Mouse (Mus musculus) liver, embryonic 12.5 days (tissue): ENCODE data around the gene Gjd2. TPM values are rescaled to one million over a fixed set of nuclear protein-coding genes. Genes with fewer than 3 reads are reported as not detected.

Source experiments
- ATAC-seq: fragments of 200-750 bp; cut with Nextera tagmentation; 2 replicates; pipeline ENCODE4 v1.8.0; 2017; ENCODE audit warnings: moderate number of reproducible peaks, mild to moderate bottlenecking, moderate library complexity
- H3K27ac ChIP-seq: fragments of 300-500 bp; sonication (generic); 2 replicates; pipeline ENCODE4 v1.5.1; 2016; ENCODE audit warnings: mild to moderate bottlenecking
- H3K27me3 ChIP-seq: fragments of 300-500 bp; sonication (generic); replicated peaks from 2 replicates; pipeline ENCODE4 v1.6.1; 2016; ENCODE audit warnings: mild to moderate bottlenecking, moderate library complexity
- H3K36me3 ChIP-seq: fragments of 300-500 bp; sonication (generic); 2 replicates; pipeline ENCODE4 v1.6.1; 2016; ENCODE audit warnings: mild to moderate bottlenecking, moderate library complexity
- H3K4me1 ChIP-seq: fragments of 300-500 bp; sonication (generic); 2 replicates; pipeline ENCODE4 v1.6.1; 2016
- H3K4me2 ChIP-seq: fragments of 300-500 bp; sonication (generic); 2 replicates; pipeline ENCODE4 v1.6.1; 2016; ENCODE audit warnings: mild to moderate bottlenecking, moderate library complexity
- H3K4me3 ChIP-seq: fragments of 300-500 bp; sonication (generic); 2 replicates; pipeline ENCODE4 v1.5.1; 2016; ENCODE audit warnings: mild to moderate bottlenecking, moderate library complexity
- H3K9ac ChIP-seq: fragments of 300-500 bp; sonication (generic); 2 replicates; pipeline ENCODE4 v1.6.1; 2016; ENCODE audit warnings: mild to moderate bottlenecking, moderate library complexity
- H3K9me3 ChIP-seq: fragments of 300-500 bp; sonication (generic); replicated peaks from 2 replicates; pipeline ENCODE4 v1.6.1; 2016; ENCODE audit warnings: mild to moderate bottlenecking, moderate library complexity
- WGBS: fragments of 180-500 bp; shearing (Covaris S2); methylation state at CpG from one replicate; pipeline ENCODE4 v1.1.7; 2016; ENCODE audit not compliant: insufficient replicate concordance; 5-methylcytosine and 5-hydroxymethylcytosine counted together
- polyA plus RNA-seq: library from polyadenylated mRNA; unstranded; fragments of >200 nt; fragmentation: Nextera tagmentation; extraction: Ambion mirVana; gene quantifications from 2 replicates; pipeline ENCODE4 v1.2.1, GENCODE M21; 2016

The Gjd2 gene
- polyA plus RNA-seq, 1 experiment from 2014 or later: 0.04 TPM

- Histone ChIP-seq H3K4me3 (no peak overlapping the region), H3K4me2 (no peak overlapping the region), H3K27ac (no peak overlapping the region), H3K4me1 (no peaks in the 10 kb centered on the region), H3K27me3 (peaks cover 21% of the 10 kb centered on the region), H3K36me3 (no peaks in the 10 kb centered on the region), H3K9ac (no peak overlapping the region), H3K9me3 (no peaks in the 10 kb centered on the region)
- ATAC-seq: no peak
- WGBS: 61% methylated on average over 2 of the region's 2 CpGs
Observed at GRCm38 (mm10) chr2:114008321-114008720, 5.1 kb downstream of the Gjd2 start.

GRCm38 (mm10) chr2:113997484-113997883 lies 15.9 kb downstream of the Gjd2 start:
- Histone ChIP-seq H3K36me3 (no peaks in the 10 kb centered on the region), H3K4me3 (no peak overlapping the region), H3K9me3 (no peaks in the 10 kb centered on the region), H3K4me1 (no peaks in the 10 kb centered on the region), H3K27ac (no peak overlapping the region), H3K27me3 (no peaks in the 10 kb centered on the region), H3K9ac (no peak overlapping the region), H3K4me2 (no peak overlapping the region)
- 61% methylated on average over 8 of the region's 8 CpGs for WGBS
- no peak for ATAC-seq

DNA sequence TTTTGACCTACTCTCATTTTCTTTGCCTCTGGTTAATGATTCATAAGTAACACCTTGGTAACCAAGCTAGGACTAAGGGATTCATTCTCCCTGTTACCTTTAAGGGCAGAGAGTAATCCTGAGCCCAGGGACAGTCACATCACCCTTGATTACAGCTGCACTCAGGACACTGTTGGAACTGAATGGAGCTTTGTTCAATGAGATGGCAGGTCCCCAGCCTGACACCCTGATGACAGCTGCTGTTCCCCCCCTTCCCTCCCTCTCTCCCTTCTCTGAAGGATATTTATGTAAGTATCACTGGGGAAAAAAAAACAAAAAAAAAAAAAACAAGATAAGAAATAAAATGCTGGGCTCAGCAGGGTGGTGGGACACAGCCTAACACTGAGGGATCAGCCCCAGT lies 16.5 kb downstream of the Gjd2 start:
- Histone ChIP-seq H3K4me1 (no peaks in the 10 kb centered on the region), H3K9ac (no peak overlapping the region), H3K4me2 (no peak overlapping the region), H3K36me3 (no peaks in the 10 kb centered on the region), H3K27ac (no peak overlapping the region), H3K9me3 (no peaks in the 10 kb centered on the region), H3K27me3 (no peaks in the 10 kb centered on the region), H3K4me3 (no peak overlapping the region)
- ATAC-seq: no peak

GRCm38 (mm10) chr2:113984890-113985289 lies 28.5 kb downstream of the Gjd2 start:
- no peaks in the 10 kb centered on the region for H3K4me1 ChIP-seq
- H3K4me3 ChIP-seq: no peak overlapping the region
- H3K9ac ChIP-seq: no peak overlapping the region
- no peaks in the 10 kb centered on the region for H3K9me3 ChIP-seq
- H3K27me3 ChIP-seq: no peaks in the 10 kb centered on the region
- WGBS: 76% methylated on average over 2 of the region's 2 CpGs
- no peak overlapping the region for H3K27ac ChIP-seq
- no peaks in the 10 kb centered on the region for H3K36me3 ChIP-seq
- no peak for ATAC-seq
- no peak overlapping the region for H3K4me2 ChIP-seq

- no peaks in the 10 kb centered on the region for H3K4me1 ChIP-seq
- no peak for ATAC-seq
- no peaks in the 10 kb centered on the region for H3K27me3 ChIP-seq
- no peaks in the 10 kb centered on the region for H3K9me3 ChIP-seq
- no peak overlapping the region for H3K9ac ChIP-seq
- H3K4me2 ChIP-seq: no peak overlapping the region
- H3K36me3 ChIP-seq: no peaks in the 10 kb centered on the region
- 70% methylated on average over 8 of the region's 8 CpGs for WGBS
- no peak overlapping the region for H3K4me3 ChIP-seq
- H3K27ac ChIP-seq: no peak overlapping the region
Observed at GRCm38 (mm10) chr2:113980664-113981063, 32.8 kb downstream of the Gjd2 start.

DNA sequence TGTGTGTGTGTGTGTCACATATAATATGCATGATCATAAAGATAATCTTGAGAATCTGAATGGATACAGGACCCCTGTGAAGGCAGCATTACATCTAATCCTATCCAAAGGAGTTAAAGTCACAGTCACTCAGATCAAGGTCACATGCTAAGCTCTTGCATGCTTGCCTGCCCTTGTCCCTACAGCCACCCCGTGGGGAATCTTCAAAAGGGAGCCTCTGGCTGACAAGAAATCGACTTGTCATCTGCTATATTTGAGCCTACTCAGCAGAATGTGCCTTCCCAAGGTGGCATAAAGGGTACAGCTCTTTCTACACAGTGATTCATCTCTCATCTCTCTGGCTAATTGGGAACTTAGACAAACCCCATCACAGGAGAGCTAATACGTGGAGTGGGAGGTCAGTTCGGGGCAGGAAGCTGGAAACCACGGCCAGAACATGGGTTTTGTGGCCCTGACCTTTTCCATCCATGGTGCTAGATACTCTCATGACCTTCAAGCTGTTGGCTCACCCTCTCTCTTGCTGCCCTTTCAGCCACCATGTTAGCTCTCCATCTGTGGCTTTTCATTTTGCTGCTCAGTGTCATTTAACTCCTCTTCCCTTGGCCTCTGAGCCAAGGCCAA lies 35.2 kb downstream of the Gjd2 start:
- Histone ChIP-seq H3K36me3 (no peaks in the 10 kb centered on the region), H3K27me3 (no peaks in the 10 kb centered on the region), H3K4me2 (no peak overlapping the region), H3K4me3 (no peak overlapping the region), H3K9ac (no peak overlapping the region), H3K9me3 (no peaks in the 10 kb centered on the region), H3K4me1 (no peaks in the 10 kb centered on the region), H3K27ac (no peak overlapping the region)
- no peak for ATAC-seq
- 49% methylated on average over 5 of the region's 5 CpGs for WGBS

DNA sequence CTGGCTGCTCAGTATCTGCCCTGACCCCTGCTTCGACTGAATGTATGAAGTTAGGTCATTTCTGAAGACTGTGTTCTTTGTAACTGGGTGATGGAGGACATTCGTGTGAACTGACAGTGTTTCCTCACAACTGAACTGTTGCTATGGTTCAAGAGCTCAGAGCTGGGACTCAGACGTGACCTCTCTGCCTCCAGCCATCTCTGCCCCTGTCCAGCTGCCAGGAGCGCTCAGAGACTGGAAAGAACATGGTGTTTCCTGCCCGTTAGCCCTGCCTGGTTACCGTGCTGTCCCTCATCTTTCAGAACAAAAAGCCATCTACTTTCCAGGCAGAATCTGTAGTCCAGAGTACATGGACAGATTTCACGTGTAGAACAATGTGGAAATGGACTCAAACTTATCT lies 39.5 kb downstream of the Gjd2 start:
- no peak overlapping the region for H3K9ac ChIP-seq
- ATAC-seq: no peak
- H3K36me3 ChIP-seq: no peaks in the 10 kb centered on the region
- H3K4me2 ChIP-seq: no peak overlapping the region
- WGBS: 59% methylated on average over 7 of the region's 7 CpGs
- no peaks in the 10 kb centered on the region for H3K27me3 ChIP-seq
- no peaks in the 10 kb centered on the region for H3K9me3 ChIP-seq
- H3K4me1 ChIP-seq: no peaks in the 10 kb centered on the region
- no peak overlapping the region for H3K4me3 ChIP-seq
- no peak overlapping the region for H3K27ac ChIP-seq

GRCm38 (mm10) chr2:113966421-113966820 lies 47.0 kb downstream of the Gjd2 start:
- ATAC-seq: no peak
- Histone ChIP-seq H3K27me3 (no peaks in the 10 kb centered on the region), H3K4me1 (no peaks in the 10 kb centered on the region), H3K4me2 (no peak overlapping the region), H3K36me3 (no peaks in the 10 kb centered on the region), H3K27ac (no peak overlapping the region), H3K9me3 (no peaks in the 10 kb centered on the region), H3K4me3 (no peak overlapping the region), H3K9ac (no peak overlapping the region)
- WGBS: 43% methylated on average over 4 of the region's 4 CpGs

Other genes starting within 250 kb of the Gjd2 start
- not detected in 2 replicates for gene Scg5, start 184.5 kb downstream of the Gjd2 start, polyA plus RNA-seq
- gene Arhgap11a, start 165.0 kb downstream of the Gjd2 start, polyA plus RNA-seq: 29.7 and 31.2 TPM in 2 replicates
- gene Actc1, start 39.9 kb upstream of the Gjd2 start, polyA plus RNA-seq: 9.2 and 20.4 TPM in 2 replicates
- gene Aqr, start 173.4 kb upstream of the Gjd2 start, polyA plus RNA-seq: 36.2 and 37.4 TPM in 2 replicates
- 1.8 and 2.1 TPM in 2 replicates for gene Zfp770, start 187.8 kb upstream of the Gjd2 start, polyA plus RNA-seq